Mouse (Mus musculus) midbrain, embryonic 16.5 days (tissue): ENCODE data around the gene Tmem52b. TPM values are rescaled to one million over a fixed set of nuclear protein-coding genes. Genes with fewer than 3 reads are reported as not detected.
A peak's percentile ranks its signal among the peaks of the same experiment; 100 is the strongest.

ENCODE experiments used
- ATAC-seq: fragments of 200-750 bp; cut with Nextera tagmentation; 2 replicates; pipeline ENCODE4 v1.8.0; 2017; ENCODE audit warnings: moderate TSS enrichment
- H3K27ac ChIP-seq: fragments of 300-500 bp; sonication (generic); 2 replicates; pipeline ENCODE4 v1.5.1; 2014; ENCODE audit warnings: mild to moderate bottlenecking, low read length, mixed read lengths
- H3K27me3 ChIP-seq: fragments of 300-500 bp; sonication (generic); 2 replicates; pipeline ENCODE4 v1.6.1; 2014; ENCODE audit warnings: low read depth, low read length, mixed read lengths; ENCODE audit not compliant: control insufficient read depth, insufficient read depth
- H3K36me3 ChIP-seq: fragments of 300-500 bp; sonication (generic); 2 replicates; pipeline ENCODE4 v1.6.1; 2014; ENCODE audit warnings: mild to moderate bottlenecking, low read length, moderate library complexity, mixed read lengths; ENCODE audit not compliant: control insufficient read depth, insufficient read depth
- H3K4me1 ChIP-seq: fragments of 300-500 bp; sonication (generic); 2 replicates; pipeline ENCODE4 v1.6.1; 2014; ENCODE audit warnings: mild to moderate bottlenecking, low read length, mixed read lengths; ENCODE audit not compliant: control insufficient read depth, insufficient read depth
- H3K4me2 ChIP-seq: fragments of 300-500 bp; sonication (generic); 2 replicates; pipeline ENCODE4 v1.6.1; 2014; ENCODE audit warnings: mild to moderate bottlenecking, low read length, mixed read lengths
- H3K4me3 ChIP-seq: fragments of 300-500 bp; sonication (generic); 2 replicates; pipeline ENCODE4 v1.5.1; 2014; ENCODE audit warnings: low read depth, mild to moderate bottlenecking, low read length, moderate library complexity, mixed read lengths
- H3K9ac ChIP-seq: fragments of 300-500 bp; sonication (generic); 2 replicates; pipeline ENCODE4 v1.6.1; 2014; ENCODE audit warnings: low read depth, low read length, mixed read lengths
- H3K9me3 ChIP-seq: fragments of 300-500 bp; sonication (generic); replicated peaks from 2 replicates; pipeline ENCODE4 v1.6.1; 2014; ENCODE audit warnings: mild to moderate bottlenecking, low read length, mixed read lengths; ENCODE audit not compliant: control insufficient read depth, poor library complexity, severe bottlenecking
- WGBS: fragments of 180-500 bp; shearing (Covaris S2); extraction: QIAGEN DNeasy Blood & Tissue Kit; methylation state at CpG from one replicate; pipeline ENCODE4 v1.1.7; 2014; 5-methylcytosine and 5-hydroxymethylcytosine counted together
- polyA plus RNA-seq: library from polyadenylated mRNA; unstranded; fragments of >200 nt; fragmentation: Nextera tagmentation; extraction: Ambion mirVana; gene quantifications from 2 replicates; pipeline ENCODE4 v1.2.1, GENCODE M21; 2015

Tmem52b gene
- polyA plus RNA-seq, 1 experiment from 2014 or later: not detected

GRCm38 (mm10) chr6:129503471-129503870 is 8.9 kb upstream of the Tmem52b start:
- ATAC-seq: no peak

GRCm38 (mm10) chr6:129507024-129507423 is 5.3 kb upstream of the Tmem52b start, which contains the start of gene Olr1:
Gene Olr1, minus strand, starts transcription at chr6:129507165.
- H3K4me3 ChIP-seq: no peak within 1 kb of the TSS
- no peaks in the 10 kb centered on the region for H3K9me3 ChIP-seq
- H3K4me2 ChIP-seq: no peak within 1 kb of the TSS
- H3K27ac ChIP-seq: no peak within 1 kb of the TSS
- no peak for ATAC-seq
- no peaks in the 10 kb centered on the region for H3K36me3 ChIP-seq
- no peak within 1 kb of the TSS for H3K9ac ChIP-seq
- no peaks in the 10 kb centered on the region for H3K4me1 ChIP-seq
- WGBS: 88% methylated on average over 9 of the region's 9 CpGs
- H3K27me3 ChIP-seq: no peaks in the 10 kb centered on the region

More at GRCm38 (mm10) chr6:129503471-129503870, 8.9 kb upstream of the Tmem52b start:
- Histone ChIP-seq H3K9me3 (no peaks in the 10 kb centered on the region), H3K4me2 (no peak overlapping the region), H3K27me3 (no peaks in the 10 kb centered on the region), H3K9ac (no peak overlapping the region), H3K4me3 (no peak overlapping the region), H3K36me3 (no peaks in the 10 kb centered on the region), H3K27ac (no peak overlapping the region), H3K4me1 (no peaks in the 10 kb centered on the region)
- WGBS: 84% methylated on average over 2 of the region's 2 CpGs

GRCm38 (mm10) chr6:129510120-129510911 is 2.0 kb upstream of the Tmem52b start:
- WGBS: 74% methylated on average over 6 of the region's 6 CpGs
- no peaks in the 10 kb centered on the region for H3K36me3 ChIP-seq
- ATAC-seq: no peak
- no peaks in the 10 kb centered on the region for H3K9me3 ChIP-seq
- H3K4me3 ChIP-seq: no peak overlapping the region
- H3K4me2 ChIP-seq: no peak overlapping the region
- no peak overlapping the region for H3K9ac ChIP-seq
- H3K27me3 ChIP-seq: no peaks in the 10 kb centered on the region
- no peak overlapping the region for H3K27ac ChIP-seq
- no peaks in the 10 kb centered on the region for H3K4me1 ChIP-seq

DNA sequence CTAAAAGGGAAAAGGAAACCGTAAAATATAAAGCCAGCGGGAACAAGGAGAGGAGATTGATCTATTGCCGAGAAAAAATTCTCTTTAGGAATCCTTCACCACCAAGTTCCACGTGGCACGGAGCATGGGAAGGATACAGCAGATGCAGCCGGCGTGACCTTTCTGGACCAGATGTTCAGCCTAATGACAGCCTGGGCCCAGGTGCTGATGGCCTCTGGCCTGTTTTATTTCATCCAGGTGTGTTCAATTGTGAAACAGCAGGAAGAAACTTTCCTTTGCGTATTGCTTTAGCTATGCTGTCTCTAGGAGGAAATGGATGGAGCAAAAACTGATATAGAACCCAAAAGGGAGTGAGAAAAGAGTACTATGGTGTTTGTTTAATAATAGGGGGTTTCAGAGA is 513 bp downstream of the Tmem52b start:
- H3K36me3 ChIP-seq: no peaks in the 10 kb centered on the region
- no peaks in the 10 kb centered on the region for H3K27me3 ChIP-seq
- H3K4me1 ChIP-seq: no peaks in the 10 kb centered on the region
- H3K9me3 ChIP-seq: no peaks in the 10 kb centered on the region
- no peak overlapping the region for H3K4me3 ChIP-seq
- no peak overlapping the region for H3K4me2 ChIP-seq
- no peak for ATAC-seq
- H3K27ac ChIP-seq: no peak overlapping the region
- H3K9ac ChIP-seq: no peak overlapping the region
- WGBS: 83% methylated on average over 8 of the region's 8 CpGs

GRCm38 (mm10) chr6:129513409-129513808 is 1.1 kb downstream of the Tmem52b start:
- WGBS: 82% methylated on average over 1 of the region's 1 CpGs
- Histone ChIP-seq H3K27ac (no peak overlapping the region), H3K4me3 (no peak overlapping the region), H3K36me3 (no peaks in the 10 kb centered on the region), H3K4me2 (no peak overlapping the region), H3K27me3 (no peaks in the 10 kb centered on the region), H3K9ac (no peak overlapping the region), H3K9me3 (no peaks in the 10 kb centered on the region), H3K4me1 (no peaks in the 10 kb centered on the region)
- no peak for ATAC-seq

DNA sequence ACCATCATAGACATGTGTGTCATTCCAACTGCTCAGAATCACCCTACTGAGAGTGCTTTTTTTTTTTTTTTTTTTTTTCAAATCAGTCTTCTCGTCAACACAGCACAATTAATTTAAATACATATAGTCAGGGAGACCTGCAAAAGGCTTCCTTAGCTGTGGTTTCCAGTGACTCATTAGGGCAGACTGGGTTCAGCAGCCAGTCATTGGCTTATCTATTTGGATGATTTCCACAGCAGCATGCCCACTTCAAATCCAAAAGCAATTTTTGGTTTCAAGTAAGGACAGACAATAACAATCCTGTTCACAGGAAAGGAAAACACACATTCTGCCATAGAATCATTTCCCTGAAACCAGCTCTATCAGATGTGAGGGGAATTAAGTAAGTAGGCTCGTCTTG is 2.0 kb downstream of the Tmem52b start:
- no peak overlapping the region for H3K4me3 ChIP-seq
- H3K36me3 ChIP-seq: no peaks in the 10 kb centered on the region
- no peak overlapping the region for H3K4me2 ChIP-seq
- H3K9me3 ChIP-seq: no peaks in the 10 kb centered on the region
- no peak overlapping the region for H3K27ac ChIP-seq
- WGBS: 75% methylated on average over 2 of the region's 2 CpGs
- H3K27me3 ChIP-seq: no peaks in the 10 kb centered on the region
- H3K9ac ChIP-seq: no peak overlapping the region
- H3K4me1 ChIP-seq: no peaks in the 10 kb centered on the region
- no peak for ATAC-seq

DNA sequence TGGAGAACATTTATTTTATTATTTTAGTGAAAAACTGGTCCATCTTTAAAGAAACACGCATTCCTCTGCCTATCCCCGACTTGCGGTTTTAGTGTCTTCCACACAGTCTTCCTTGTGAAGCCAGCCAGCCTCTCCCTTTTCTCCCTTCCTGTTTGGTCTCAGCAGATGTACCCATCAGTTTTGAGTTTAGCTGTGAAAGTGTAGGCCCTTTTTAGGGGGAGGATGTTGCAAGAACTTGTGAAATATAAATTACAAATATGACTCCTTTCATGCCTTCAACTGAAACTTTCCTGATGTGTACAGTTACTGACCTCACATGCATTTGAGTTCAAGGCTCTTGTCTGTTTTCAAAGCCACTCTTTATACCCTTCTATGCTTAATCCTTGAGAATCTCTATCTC is 2.7 kb downstream of the Tmem52b start:
- H3K4me1 ChIP-seq: no peaks in the 10 kb centered on the region
- H3K27me3 ChIP-seq: no peaks in the 10 kb centered on the region
- H3K4me2 ChIP-seq: no peak overlapping the region
- no peaks in the 10 kb centered on the region for H3K9me3 ChIP-seq
- no peak overlapping the region for H3K9ac ChIP-seq
- H3K4me3 ChIP-seq: no peak overlapping the region
- ATAC-seq: no peak
- no peak overlapping the region for H3K27ac ChIP-seq
- WGBS: 96% methylated on average over 3 of the region's 3 CpGs
- no peaks in the 10 kb centered on the region for H3K36me3 ChIP-seq

- no peak overlapping the region for H3K4me2 ChIP-seq
- no peaks in the 10 kb centered on the region for H3K4me1 ChIP-seq
- no peak overlapping the region for H3K9ac ChIP-seq
- no peak for ATAC-seq
- no peak overlapping the region for H3K27ac ChIP-seq
- no peaks in the 10 kb centered on the region for H3K27me3 ChIP-seq
- H3K36me3 ChIP-seq: no peaks in the 10 kb centered on the region
- H3K9me3 ChIP-seq: no peaks in the 10 kb centered on the region
- WGBS: 95% methylated on average over 10 of the region's 10 CpGs
- no peak overlapping the region for H3K4me3 ChIP-seq
Measured at GRCm38 (mm10) chr6:129516388-129516787, 4.0 kb downstream of the Tmem52b start.

- no peak overlapping the region for H3K4me3 ChIP-seq
- no peaks in the 10 kb centered on the region for H3K27me3 ChIP-seq
- no peak overlapping the region for H3K27ac ChIP-seq
- 48% methylated on average over 2 of the region's 2 CpGs for WGBS
- H3K9ac ChIP-seq: no peak overlapping the region
- H3K4me2 ChIP-seq: no peak overlapping the region
- H3K9me3 ChIP-seq: no peaks in the 10 kb centered on the region
- H3K4me1 ChIP-seq: no peaks in the 10 kb centered on the region
- ATAC-seq: peak; percentile 92
- H3K36me3 ChIP-seq: no peaks in the 10 kb centered on the region
Measured at GRCm38 (mm10) chr6:129517752-129518408, 5.5 kb downstream of the Tmem52b start.
